Comparison of ENCODE assay signal across 1 mouse cellular context in the genomic region with DNA sequence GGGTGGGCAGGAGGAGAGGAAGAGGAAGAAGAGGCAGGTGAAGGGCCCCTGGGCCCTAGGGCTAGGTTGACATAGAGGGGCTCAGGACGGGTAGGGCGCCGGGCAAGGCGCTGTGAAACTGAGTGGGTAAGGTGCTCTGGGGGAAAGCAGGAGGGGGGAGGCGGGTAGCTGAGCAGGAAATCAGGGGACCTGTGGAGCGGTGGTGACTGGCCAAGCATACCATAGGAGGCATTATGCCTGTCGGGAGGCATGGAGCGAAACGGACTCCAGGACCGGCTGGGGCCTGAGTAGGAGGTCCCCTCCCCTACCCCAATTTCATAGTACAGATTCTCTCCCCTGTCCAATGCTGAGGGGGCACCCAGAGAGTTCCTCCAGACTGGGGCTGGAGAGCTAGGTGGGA.
TF ChIP-seq lines count a peak whose summit lies in the region.

No protein-coding gene starts in this region.

TF ChIP-seq in myocyte, 11 proteins besides CTCF, POLR2A, EP300 and RAD21 (continued from another document):
- no peak for TF ChIP-seq POLR2AphosphoS2 (IDR thresholded peaks at IDR 0.05; ENCODE audit: insufficient read length, low read depth)
- TF ChIP-seq TCF3 (IDR thresholded peaks at IDR 0.05; ENCODE audit: insufficient read length, low read depth): no peak
- no peak for TF ChIP-seq SRF (IDR thresholded peaks at IDR 0.05; ENCODE audit: control insufficient read depth, insufficient read length, low read depth)
TF ChIP-seq in myocyte: peak in this region for 0.
